Mouse (Mus musculus) natural killer cell, adult 2 months (primary cell): Measurements from ENCODE around the gene Ptger1.

Experiments used
- DNase-seq, 2 experiments: peaks; one replicate each; pipeline ENCODE4 v3.0.0; 2022; ENCODE audit warnings: low spot score in 2 of 2

The Ptger1 gene

GRCm38 (mm10) chr8:83695351-83696106 lies 29.1 kb downstream of the Ptger1 start:
- peak; percentile 61 to 62 for DNase-seq

- no peak for DNase-seq
These were observed 31.1 kb downstream of the Ptger1 start for GRCm38 (mm10) chr8:83697374-83698220.

GRCm38 (mm10) chr8:83698291-83698660 lies 31.8 kb downstream of the Ptger1 start:
- peak; percentile 50 to 84 for DNase-seq

- peak; percentile 60 to 62 for DNase-seq
These were observed 32.4 kb downstream of the Ptger1 start, which contains the start of gene Pkn1 for GRCm38 (mm10) chr8:83698661-83699453. Gene Pkn1, minus strand, starts transcription at chr8:83699179.

GRCm38 (mm10) chr8:83699566-83699965 lies 33.1 kb downstream of the Ptger1 start:
- peak; percentile 46 to 50 for DNase-seq

- no peak for DNase-seq
These were observed 34.1 kb downstream of the Ptger1 start for GRCm38 (mm10) chr8:83700423-83701085.

- DNase-seq: no peak
These were observed 36.9 kb downstream of the Ptger1 start for GRCm38 (mm10) chr8:83703426-83703825.

GRCm38 (mm10) chr8:83706411-83706810 lies 39.9 kb downstream of the Ptger1 start:
- DNase-seq: no peak

GRCm38 (mm10) chr8:83707554-83707953 lies 41.1 kb downstream of the Ptger1 start:
- DNase-seq: no peak

GRCm38 (mm10) chr8:83714676-83715030 lies 48.2 kb downstream of the Ptger1 start:
- DNase-seq: no peak

GRCm38 (mm10) chr8:83715031-83715690 lies 48.7 kb downstream of the Ptger1 start, which contains the start of gene Ddx39:
Gene Ddx39, plus strand, starts transcription at chr8:83715177.
- DNase-seq: peak; percentile 98

GRCm38 (mm10) chr8:83715771-83716170 lies 49.3 kb downstream of the Ptger1 start:
- no peak for DNase-seq

GRCm38 (mm10) chr8:83716563-83716962 lies 50.1 kb downstream of the Ptger1 start:
- no peak for DNase-seq

- no peak for DNase-seq
These were observed 52.6 kb downstream of the Ptger1 start for GRCm38 (mm10) chr8:83719048-83719447.

GRCm38 (mm10) chr8:83719693-83720092 lies 53.2 kb downstream of the Ptger1 start:
- DNase-seq: no peak

- peak; percentile 77 to 84 for DNase-seq
These were observed 55.0 kb downstream of the Ptger1 start for GRCm38 (mm10) chr8:83721405-83722025.
